Mouse (Mus musculus): Measurements from ENCODE around the gene Selenop. TPM values are rescaled to one million over a fixed set of nuclear protein-coding genes. Genes with fewer than 3 reads are reported as not detected.
"Not testable (repeated sequence)": the region's sequence is repeated elsewhere in the genome, so short reads cannot be mapped to it uniquely, and the experiment has no call there.

Selenop gene
- polyA plus RNA-seq, 1 experiment, result 34.5 TPM

DNA sequence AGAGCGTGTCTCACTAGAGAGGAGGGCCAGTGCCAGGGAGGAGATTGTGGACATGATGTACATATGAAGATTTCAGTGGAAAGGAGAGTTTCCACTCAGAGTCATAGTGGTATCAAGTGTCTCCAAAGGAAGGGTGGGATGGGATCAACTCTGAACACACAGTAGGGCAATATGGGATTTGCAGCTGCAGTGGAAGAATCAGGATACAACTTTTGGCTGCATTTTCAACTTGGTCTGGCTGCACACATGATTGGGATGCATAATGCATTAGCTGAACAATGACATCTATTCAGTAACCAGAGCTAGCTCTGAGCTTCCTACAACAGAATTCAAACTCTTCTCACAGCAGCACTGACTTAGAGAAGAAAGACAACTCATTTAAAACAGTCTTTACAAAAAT is 30.4 kb upstream of the Selenop start:
- peaks cover 14% of the 10 kb centered on the region for H3K4me1 ChIP-seq
- no peaks in the 10 kb centered on the region for H3K36me3 ChIP-seq (replicated peaks; ENCODE audit: low read length)
- H3K27me3 ChIP-seq (replicated peaks), result no peaks in the 10 kb centered on the region
- H3K9me3 ChIP-seq, result no peaks in the 10 kb centered on the region
- TF ChIP-seq FLI1 (IDR thresholded peaks at IDR 0.05; ENCODE audit: low read length), result no peak
- no peak for TF ChIP-seq GATA1 (IDR thresholded peaks at IDR 0.05; ENCODE audit: borderline replicate concordance, low read length)
- no peak overlapping the region for H3K4me3 ChIP-seq (replicated peaks)

GRCm38 (mm10) chr15:3245036-3245435 is 23.3 kb upstream of the Selenop start:
- not testable (repeated sequence) for H3K4me3 ChIP-seq (replicated peaks); H3K27me3 ChIP-seq (replicated peaks); H3K9me3 ChIP-seq; H3K4me1 ChIP-seq; H3K36me3 ChIP-seq (replicated peaks; ENCODE audit: low read length)

DNA sequence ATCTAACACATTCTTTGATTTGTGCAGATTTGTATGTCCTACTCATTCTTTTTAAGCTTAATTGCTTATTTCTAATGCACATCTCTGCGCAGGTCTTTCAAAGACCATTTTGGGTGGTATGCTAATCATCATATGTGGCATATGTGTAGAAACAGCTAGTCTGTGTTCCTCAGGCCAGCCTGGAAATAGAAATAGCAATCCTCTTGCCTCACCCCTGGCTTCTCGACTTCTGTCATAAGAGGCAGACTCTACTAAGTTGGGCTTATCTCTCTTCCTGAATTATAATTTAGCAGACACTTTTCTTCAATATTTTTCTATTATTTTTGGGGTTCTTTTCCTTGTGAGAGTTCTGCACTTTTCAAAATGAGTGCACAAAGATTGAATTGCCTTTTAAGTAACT is 17.7 kb upstream of the Selenop start:
- H3K9me3 ChIP-seq, result peaks cover 3% of the 10 kb centered on the region; the same call in 1 of the 2 replicates
- TF ChIP-seq GATA1 (IDR thresholded peaks at IDR 0.05; ENCODE audit: borderline replicate concordance, low read length) (no peak), FLI1 (IDR thresholded peaks at IDR 0.05; ENCODE audit: low read length) (no peak)

GRCm38 (mm10) chr15:3251031-3251717 is 17.2 kb upstream of the Selenop start:
- Histone ChIP-seq H3K9me3 (peaks cover 3% of the 10 kb centered on the region; the same call in 1 of the 2 replicates), H3K4me3 (replicated peaks) (no peak overlapping the region), H3K36me3 (replicated peaks; ENCODE audit: low read length) (no peaks in the 10 kb centered on the region), H3K4me1 (no peaks in the 10 kb centered on the region), H3K27me3 (replicated peaks) (no peaks in the 10 kb centered on the region)
- TF ChIP-seq GATA1 (IDR thresholded peaks at IDR 0.05; ENCODE audit: borderline replicate concordance, low read length), result no peak
- TF ChIP-seq FLI1 (IDR thresholded peaks at IDR 0.05; ENCODE audit: low read length), result no peak

More for the DNA sequence above, 17.7 kb upstream of the Selenop start:
- Histone ChIP-seq H3K4me1 (no peaks in the 10 kb centered on the region), H3K27me3 (replicated peaks) (no peaks in the 10 kb centered on the region), H3K36me3 (replicated peaks; ENCODE audit: low read length) (no peaks in the 10 kb centered on the region), H3K4me3 (replicated peaks) (no peak overlapping the region)

DNA sequence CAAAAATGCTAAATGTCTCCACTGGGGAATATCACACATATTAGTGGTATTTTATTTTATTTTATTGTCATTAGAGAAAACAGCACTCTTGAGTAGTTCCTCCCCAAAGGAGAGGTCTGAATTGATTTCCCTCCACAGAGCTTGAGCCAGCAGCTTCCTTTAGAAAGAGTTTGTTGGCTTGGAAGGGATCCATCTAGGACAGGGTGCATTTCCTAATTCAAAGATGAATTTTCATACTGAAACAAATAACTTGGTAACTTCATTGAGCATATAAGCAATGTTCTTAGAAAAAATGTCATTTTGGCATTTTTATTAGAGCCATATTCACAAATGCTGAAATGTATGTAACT is 16.7 kb upstream of the Selenop start:
- no peaks in the 10 kb centered on the region for H3K27me3 ChIP-seq (replicated peaks)
- H3K4me1 ChIP-seq, result no peaks in the 10 kb centered on the region
- TF ChIP-seq FLI1 (IDR thresholded peaks at IDR 0.05; ENCODE audit: low read length), result no peak
- H3K9me3 ChIP-seq, result peaks cover 3% of the 10 kb centered on the region; the same call in 1 of the 2 replicates
- no peak overlapping the region for H3K4me3 ChIP-seq (replicated peaks)
- no peaks in the 10 kb centered on the region for H3K36me3 ChIP-seq (replicated peaks; ENCODE audit: low read length)

- Histone ChIP-seq H3K27me3 (replicated peaks) (no peaks in the 10 kb centered on the region), H3K4me1 (no peaks in the 10 kb centered on the region), H3K36me3 (replicated peaks; ENCODE audit: low read length) (no peaks in the 10 kb centered on the region), H3K4me3 (replicated peaks) (no peak overlapping the region), H3K9me3 (no peaks in the 10 kb centered on the region)
- TF ChIP-seq FLI1 (IDR thresholded peaks at IDR 0.05; ENCODE audit: low read length), result no peak
- no peak for TF ChIP-seq GATA1 (IDR thresholded peaks at IDR 0.05; ENCODE audit: borderline replicate concordance, low read length)
These were observed 9.3 kb upstream of the Selenop start for GRCm38 (mm10) chr15:3259025-3259424.

- TF ChIP-seq FLI1 (IDR thresholded peaks at IDR 0.05; ENCODE audit: low read length), result no peak
- TF ChIP-seq GATA1 (IDR thresholded peaks at IDR 0.05; ENCODE audit: borderline replicate concordance, low read length), result no peak
- Histone ChIP-seq H3K4me3 (replicated peaks) (no peak overlapping the region), H3K9me3 (no peaks in the 10 kb centered on the region), H3K36me3 (replicated peaks; ENCODE audit: low read length) (no peaks in the 10 kb centered on the region), H3K27me3 (replicated peaks) (no peaks in the 10 kb centered on the region), H3K4me1 (no peaks in the 10 kb centered on the region)
These were observed 8.0 kb upstream of the Selenop start for GRCm38 (mm10) chr15:3260309-3260708.

- TF ChIP-seq GATA1 (IDR thresholded peaks at IDR 0.05; ENCODE audit: borderline replicate concordance, low read length), result no peak
- no peak for TF ChIP-seq FLI1 (IDR thresholded peaks at IDR 0.05; ENCODE audit: low read length)
- Histone ChIP-seq H3K36me3 (replicated peaks; ENCODE audit: low read length) (no peaks in the 10 kb centered on the region), H3K4me1 (no peaks in the 10 kb centered on the region), H3K27me3 (replicated peaks) (no peaks in the 10 kb centered on the region), H3K4me3 (replicated peaks) (no peak overlapping the region), H3K9me3 (no peaks in the 10 kb centered on the region)
These were observed 5.5 kb upstream of the Selenop start for GRCm38 (mm10) chr15:3262883-3263282.

DNA sequence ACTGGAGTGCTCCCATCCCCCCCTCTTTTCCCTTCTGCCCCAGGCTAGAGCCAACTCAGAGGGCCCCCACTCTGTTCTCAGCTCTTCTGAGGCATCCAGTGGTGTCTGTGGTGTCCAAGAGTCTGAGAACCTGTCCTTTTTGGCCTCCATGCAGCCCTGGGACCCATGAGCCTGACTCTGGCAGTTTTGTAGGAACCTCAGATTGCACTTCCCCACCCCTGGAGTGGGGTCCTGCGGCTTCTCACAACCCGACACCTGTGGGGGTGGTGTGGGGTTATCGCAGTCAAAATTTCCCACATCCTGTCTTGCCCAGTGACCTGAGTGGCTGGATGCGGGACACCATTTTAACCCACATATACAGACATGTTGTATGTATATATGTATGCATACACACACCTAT is 4.1 kb upstream of the Selenop start:
- no peaks in the 10 kb centered on the region for H3K36me3 ChIP-seq (replicated peaks; ENCODE audit: low read length)
- H3K4me3 ChIP-seq (replicated peaks), result no peak overlapping the region
- H3K4me1 ChIP-seq, result no peaks in the 10 kb centered on the region
- no peaks in the 10 kb centered on the region for H3K27me3 ChIP-seq (replicated peaks)
- TF ChIP-seq GATA1 (IDR thresholded peaks at IDR 0.05; ENCODE audit: borderline replicate concordance, low read length) (no peak), FLI1 (IDR thresholded peaks at IDR 0.05; ENCODE audit: low read length) (no peak)
- H3K9me3 ChIP-seq, result no peaks in the 10 kb centered on the region

GRCm38 (mm10) chr15:3264828-3265227 is 3.5 kb upstream of the Selenop start:
- Histone ChIP-seq H3K9me3 (no peaks in the 10 kb centered on the region), H3K4me3 (replicated peaks) (no peak overlapping the region), H3K4me1 (0 out of 2 replicates have a peak, but pooled peaks cover under 1% of the 10 kb centered on the region), H3K27me3 (replicated peaks) (no peaks in the 10 kb centered on the region), H3K36me3 (replicated peaks; ENCODE audit: low read length) (no peaks in the 10 kb centered on the region)
- TF ChIP-seq FLI1 (IDR thresholded peaks at IDR 0.05; ENCODE audit: low read length), result no peak

DNA sequence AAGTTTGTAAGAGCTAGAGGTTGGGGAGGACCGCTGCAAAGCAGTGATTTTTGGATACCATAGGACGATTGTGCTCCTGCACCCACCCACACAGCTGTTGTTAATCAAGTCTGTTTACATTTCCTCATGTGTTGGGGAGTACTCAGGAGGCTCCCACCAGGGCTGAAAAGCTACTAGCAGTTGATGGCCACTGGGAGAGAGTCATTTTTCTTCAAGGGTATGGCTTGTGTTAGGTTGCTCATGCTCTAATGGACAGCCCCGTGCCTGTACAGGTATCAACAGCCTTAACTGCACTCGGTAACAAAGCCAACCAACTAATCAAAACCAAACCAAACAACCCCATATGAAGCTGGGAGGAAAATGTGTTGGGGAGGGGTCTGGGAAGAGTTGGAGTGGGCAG is 1.1 kb downstream of the Selenop start:
- H3K4me1 ChIP-seq, result peaks cover 8% of the 10 kb centered on the region; the same call in 1 of the 2 replicates
- TF ChIP-seq GATA1 (IDR thresholded peaks at IDR 0.05; ENCODE audit: borderline replicate concordance, low read length) (no peak), FLI1 (IDR thresholded peaks at IDR 0.05; ENCODE audit: low read length) (no peak)
- no peak overlapping the region for H3K4me3 ChIP-seq (replicated peaks)
- H3K36me3 ChIP-seq (replicated peaks; ENCODE audit: low read length), result no peaks in the 10 kb centered on the region
- H3K9me3 ChIP-seq, result no peaks in the 10 kb centered on the region
- H3K27me3 ChIP-seq (replicated peaks), result no peaks in the 10 kb centered on the region
